In genomic region chr3:104643810-104644270, GRCm38 (mm10) we compare ENCODE assay signal across 8 mouse cellular contexts. TPM values are rescaled to one million over a fixed set of nuclear protein-coding genes. Genes with fewer than 3 reads are reported as not detected.
DNase-seq lines count a peak whose midpoint lies in the region; ATAC-seq lines count a peak whose summit lies in the region.

No protein-coding gene starts in this region.

- H3K9me3 ChIP-seq in hindbrain, embryonic 11.5 days (ENCODE audit: control insufficient read depth, low read length) = no peaks in the 10 kb centered on the region

- no peak overlapping the region for H3K4me2 ChIP-seq in hindbrain, embryonic 11.5 days (replicated peaks; ENCODE audit: low read depth, low read length)

- H3K27ac ChIP-seq in hindbrain, embryonic 11.5 days (ENCODE audit: low read depth, low read length) = no peak overlapping the region

- H3K36me3 ChIP-seq in hindbrain, embryonic 11.5 days (ENCODE audit: control insufficient read depth, insufficient read depth, low read length) = no peaks in the 10 kb centered on the region

- H3K4me3 ChIP-seq in hindbrain, embryonic 11.5 days (ENCODE audit: low read depth, low read length) = no peak overlapping the region

- no peaks in the 10 kb centered on the region for H3K27me3 ChIP-seq in hindbrain, embryonic 11.5 days (ENCODE audit: control insufficient read depth, insufficient read depth, low read length)

- intact Hi-C loops in heart, postnatal 25 days (cut with DNase I) = loop anchor here (1.0 to 10.0 kb wide), 3 partner anchors 31 to 129 kb away; partner anchors contain the start of gene Lrig2

- 7% methylated on average over 2 of the region's 2 CpGs for WGBS in hindbrain, embryonic 11.5 days

- H3K9ac ChIP-seq in hindbrain, embryonic 11.5 days (ENCODE audit: low read depth, low read length) = no peak overlapping the region

- peak; percentile 80 for ATAC-seq in erythroid progenitor cell, adult 5-6 weeks (replicated peaks; ENCODE audit: low FRiP score, poor library complexity, severe bottlenecking)
- peak; percentile 63; the same call in 1 of the 2 replicates for ATAC-seq in hindbrain, embryonic 11.5 days (ENCODE audit: low FRiP score)

- peak; percentile 91 for DNase-seq in heart, adult 11 months
- no peak for DNase-seq in heart, postnatal 25 days (ENCODE audit: low spot score)
- peak; percentile 86 for DNase-seq in brain, adult 2 months (ENCODE audit: low read depth, low spot score)
- peak; percentile 67 for DNase-seq in hindbrain, embryonic 11.5 days (ENCODE audit: low spot score)
- peak; percentile 48 for DNase-seq in layer of hippocampus, adult 9-10 months (ENCODE audit: low spot score)
- DNase-seq in lung, postnatal 14 days = peak; percentile 65
- DNase-seq in skeletal muscle tissue, adult 2 months (ENCODE audit: low read depth, low spot score) = peak; percentile 41

- H3K4me1 ChIP-seq in hindbrain, embryonic 11.5 days (replicated peaks; ENCODE audit: control insufficient read depth, insufficient read depth, low read length) = 0 out of 2 replicates have a peak, but pooled peaks cover 2% of the 10 kb centered on the region

RNA-seq across cellular contexts. Expression of gene Slc16a1, which starts 5.4 kb away (rescaled TPM):
- total RNA-seq in heart, postnatal 25 days (2021) = 100 to 1,000 TPM; 166 to 175 TPM
- total RNA-seq in erythroid progenitor cell, adult 5-6 weeks (2015; ENCODE audit: low replicate concordance) = 334 and 364 TPM in 2 replicates
- total RNA-seq in erythroid progenitor cell, adult 5-6 weeks (2017; ENCODE audit: low replicate concordance) = 431 and 500 TPM in 2 replicates
- 31.7 and 33.4 TPM in 2 replicates for polyA plus RNA-seq in hindbrain, embryonic 11.5 days (2014; fragmentation: Nextera tagmentation; extraction: Ambion mirVana)
